Mouse (Mus musculus): ENCODE results near the gene Itpkb. TPM values are rescaled to one million over a fixed set of nuclear protein-coding genes. Genes with fewer than 3 reads are reported as not detected.

Itpkb gene
- 3.0 and 6.3 TPM in 2 replicates for polyA plus RNA-seq (2012; rRNA removed)

- peak; percentile 79 for DNase-seq (ENCODE audit: low read depth)
- TF ChIP-seq POLR2A (IDR thresholded peaks at IDR 0.05; ENCODE audit: borderline replicate concordance, extremely low read depth, insufficient read depth, insufficient read length, poor library complexity, severe bottlenecking) (no peak), CTCF (IDR thresholded peaks at IDR 0.05; ENCODE audit: borderline replicate concordance, extremely low read depth, insufficient read depth, insufficient read length) (no peak)
Measured at GRCm38 (mm10) chr1:180330145-180330706, at the start of gene Itpkb. TSS of gene Itpkb (plus strand) at chr1:180330485.

GRCm38 (mm10) chr1:180282581-180282980 is 47.7 kb upstream of the Itpkb start:
- peak; percentile 27 for DNase-seq (ENCODE audit: low read depth)

GRCm38 (mm10) chr1:180283813-180284768 is 46.2 kb upstream of the Itpkb start:
- peak; percentile 49; the same call in 1 of the 2 replicates for TF ChIP-seq CTCF (IDR thresholded peaks at IDR 0.05; ENCODE audit: borderline replicate concordance, extremely low read depth, insufficient read depth, insufficient read length)
- no peak for TF ChIP-seq POLR2A (IDR thresholded peaks at IDR 0.05; ENCODE audit: borderline replicate concordance, extremely low read depth, insufficient read depth, insufficient read length, poor library complexity, severe bottlenecking)
- peak; percentile 76 for DNase-seq (ENCODE audit: low read depth)

More at GRCm38 (mm10) chr1:180282581-180282980, 47.7 kb upstream of the Itpkb start:
- no peak for TF ChIP-seq CTCF (IDR thresholded peaks at IDR 0.05; ENCODE audit: borderline replicate concordance, extremely low read depth, insufficient read depth, insufficient read length)
- no peak for TF ChIP-seq POLR2A (IDR thresholded peaks at IDR 0.05; ENCODE audit: borderline replicate concordance, extremely low read depth, insufficient read depth, insufficient read length, poor library complexity, severe bottlenecking)

GRCm38 (mm10) chr1:180286081-180286831 is 44.0 kb upstream of the Itpkb start:
- no peak for TF ChIP-seq CTCF (IDR thresholded peaks at IDR 0.05; ENCODE audit: borderline replicate concordance, extremely low read depth, insufficient read depth, insufficient read length)
- TF ChIP-seq POLR2A (IDR thresholded peaks at IDR 0.05; ENCODE audit: borderline replicate concordance, extremely low read depth, insufficient read depth, insufficient read length, poor library complexity, severe bottlenecking): no peak
- no peak for DNase-seq (ENCODE audit: low read depth)

- TF ChIP-seq POLR2A (IDR thresholded peaks at IDR 0.05; ENCODE audit: borderline replicate concordance, extremely low read depth, insufficient read depth, insufficient read length, poor library complexity, severe bottlenecking) (no peak), CTCF (IDR thresholded peaks at IDR 0.05; ENCODE audit: borderline replicate concordance, extremely low read depth, insufficient read depth, insufficient read length) (no peak)
- DNase-seq (ENCODE audit: low read depth): no peak
Measured at GRCm38 (mm10) chr1:180288227-180288626, 42.1 kb upstream of the Itpkb start.

GRCm38 (mm10) chr1:180288872-180289468 is 41.3 kb upstream of the Itpkb start:
- DNase-seq (ENCODE audit: low read depth): no peak
- TF ChIP-seq CTCF (IDR thresholded peaks at IDR 0.05; ENCODE audit: borderline replicate concordance, extremely low read depth, insufficient read depth, insufficient read length) (no peak), POLR2A (IDR thresholded peaks at IDR 0.05; ENCODE audit: borderline replicate concordance, extremely low read depth, insufficient read depth, insufficient read length, poor library complexity, severe bottlenecking) (no peak)

- TF ChIP-seq POLR2A (IDR thresholded peaks at IDR 0.05; ENCODE audit: borderline replicate concordance, extremely low read depth, insufficient read depth, insufficient read length, poor library complexity, severe bottlenecking) (no peak), CTCF (IDR thresholded peaks at IDR 0.05; ENCODE audit: borderline replicate concordance, extremely low read depth, insufficient read depth, insufficient read length) (no peak)
- no peak for DNase-seq (ENCODE audit: low read depth)
Measured at GRCm38 (mm10) chr1:180289788-180290187, 40.5 kb upstream of the Itpkb start.

GRCm38 (mm10) chr1:180290358-180290757 is 39.9 kb upstream of the Itpkb start:
- DNase-seq (ENCODE audit: low read depth): no peak
- no peak for TF ChIP-seq CTCF (IDR thresholded peaks at IDR 0.05; ENCODE audit: borderline replicate concordance, extremely low read depth, insufficient read depth, insufficient read length)
- TF ChIP-seq POLR2A (IDR thresholded peaks at IDR 0.05; ENCODE audit: borderline replicate concordance, extremely low read depth, insufficient read depth, insufficient read length, poor library complexity, severe bottlenecking): no peak

GRCm38 (mm10) chr1:180296088-180296487 is 34.2 kb upstream of the Itpkb start:
- TF ChIP-seq CTCF (IDR thresholded peaks at IDR 0.05; ENCODE audit: borderline replicate concordance, extremely low read depth, insufficient read depth, insufficient read length) (no peak), POLR2A (IDR thresholded peaks at IDR 0.05; ENCODE audit: borderline replicate concordance, extremely low read depth, insufficient read depth, insufficient read length, poor library complexity, severe bottlenecking) (no peak)
- DNase-seq (ENCODE audit: low read depth): no peak

- TF ChIP-seq POLR2A (IDR thresholded peaks at IDR 0.05; ENCODE audit: borderline replicate concordance, extremely low read depth, insufficient read depth, insufficient read length, poor library complexity, severe bottlenecking): no peak
- no peak for TF ChIP-seq CTCF (IDR thresholded peaks at IDR 0.05; ENCODE audit: borderline replicate concordance, extremely low read depth, insufficient read depth, insufficient read length)
- no peak for DNase-seq (ENCODE audit: low read depth)
Measured at GRCm38 (mm10) chr1:180299697-180300096, 30.6 kb upstream of the Itpkb start.
